Mouse (Mus musculus): Measurements from ENCODE around the gene Cnnm4. TPM values are rescaled to one million over a fixed set of nuclear protein-coding genes. Genes with fewer than 3 reads are reported as not detected.

The Cnnm4 gene
- total and polyA plus RNA-seq, 3 experiments, result 3.0 to 4.6 (median 3.5) TPM

- no peaks in the 10 kb centered on the region for H3K9me3 ChIP-seq (replicated peaks; ENCODE audit: low read length)
- H3K27ac ChIP-seq (ENCODE audit: insufficient read depth, low read depth), result no peak overlapping the region
- no peaks in the 10 kb centered on the region for H3K79me2 ChIP-seq (replicated peaks; ENCODE audit: control insufficient read depth, extremely low read depth, insufficient read depth, poor library complexity, severe bottlenecking)
- no peak overlapping the region for H3K4me2 ChIP-seq (ENCODE audit: insufficient read depth, low read depth, poor library complexity, severe bottlenecking)
- no peaks in the 10 kb centered on the region for H3K27me3 ChIP-seq (replicated peaks)
- in situ Hi-C loops (cut with MboI; ENCODE audit: low pct_ligation_motif_present, low pct_unique_long_range_greater_than_20kb, low sequenced_read_pairs) (no loop called here), dilution Hi-C loops (cut with MboI; ENCODE audit: extremely low pct_ligation_motif_present, extremely low pct_unique_long_range_greater_than_20kb, low sequenced_read_pairs) (no loop called here)
- TF ChIP-seq EP300 (IDR thresholded peaks at IDR 0.05; ENCODE audit: low read length), result peak; percentile 44; the same call in 1 of the 2 replicates
- TF ChIP-seq IRF4 (IDR thresholded peaks at IDR 0.05; ENCODE audit: low read depth, low read length), result peak; percentile 27; the same call in 1 of the 2 replicates
- no peak for TF ChIP-seq ZNF384 (IDR thresholded peaks at IDR 0.05; ENCODE audit: low read depth, low read length)
- TF ChIP-seq SMC3 (IDR thresholded peaks at IDR 0.05; ENCODE audit: low read depth, low read length), result no peak
- TF ChIP-seq RAD21 (IDR thresholded peaks at IDR 0.05; ENCODE audit: low read depth, low read length), result no peak
- no peak for TF ChIP-seq SIN3A (IDR thresholded peaks at IDR 0.05; ENCODE audit: low read length)
- no peak for TF ChIP-seq JUND (conservative IDR thresholded peaks at IDR 0.05; ENCODE audit: low read depth, low read length)
- TF ChIP-seq MYC (IDR thresholded peaks at IDR 0.05; ENCODE audit: low read depth, low read length), result no peak
- TF ChIP-seq NELFE (IDR thresholded peaks at IDR 0.05; ENCODE audit: low read depth, low read length), result no peak
- TF ChIP-seq ZKSCAN1 (IDR thresholded peaks at IDR 0.05; ENCODE audit: borderline replicate concordance, low read depth, low read length), result no peak
- no peak for TF ChIP-seq BHLHE40 (IDR thresholded peaks at IDR 0.05; ENCODE audit: low read depth, low read length)
- TF ChIP-seq ETS1 (conservative IDR thresholded peaks at IDR 0.05; ENCODE audit: low read depth, low read length), result no peak
- H3K36me3 ChIP-seq (replicated peaks in 1 of 2; ENCODE audit: control insufficient read depth in 1 of 2, insufficient read depth in 1 of 2, low read length in 1 of 2), result peaks cover 2 to 25% of the 10 kb centered on the region in 2 experiments
- no peak overlapping the region for H3K4me3 ChIP-seq (replicated peaks in 1 of 3; ENCODE audit: low read depth in 2 of 3, low read length in 2 of 3, poor library complexity in 1 of 3)
- H3K4me1 ChIP-seq (ENCODE audit: control insufficient read depth in 1 of 2, insufficient read depth in 2 of 2), result peaks cover 12 to 26% of the 10 kb centered on the region in 2 experiments
- no peak overlapping the region for H3K9ac ChIP-seq (ENCODE audit: insufficient read depth, low read depth)
- DNase-seq (ENCODE audit: extremely low read depth), result peak; percentile 45
Measured at GRCm38 (mm10) chr1:36508238-36508637, 36.8 kb downstream of the Cnnm4 start.

GRCm38 (mm10) chr1:36511289-36512021 lies 40.0 kb downstream of the Cnnm4 start, which contains the start of gene Cnnm3:
Gene Cnnm3, plus strand, starts transcription at chr1:36511867.
- Histone ChIP-seq H3K36me3 (replicated peaks in 1 of 2; ENCODE audit: control insufficient read depth in 1 of 2, insufficient read depth in 1 of 2, low read length in 1 of 2) (peaks cover 4 to 30% of the 10 kb centered on the region in 2 experiments), H3K9ac (ENCODE audit: insufficient read depth, low read depth) (peak within 1 kb of the TSS; percentile 85), H3K4me2 (ENCODE audit: insufficient read depth, low read depth, poor library complexity, severe bottlenecking) (peak within 1 kb of the TSS; percentile 89), H3K4me3 (replicated peaks in 1 of 3; ENCODE audit: low read depth in 2 of 3, low read length in 2 of 3, poor library complexity in 1 of 3) (peak within 1 kb of the TSS; percentile 80 to 99 (median 94)), H3K79me2 (replicated peaks; ENCODE audit: control insufficient read depth, extremely low read depth, insufficient read depth, poor library complexity, severe bottlenecking) (no peaks in the 10 kb centered on the region), H3K27me3 (replicated peaks) (no peaks in the 10 kb centered on the region), H3K9me3 (replicated peaks; ENCODE audit: low read length) (no peaks in the 10 kb centered on the region), H3K27ac (ENCODE audit: insufficient read depth, low read depth) (peak within 1 kb of the TSS; percentile 19; the same call in 1 of the 2 replicates), H3K4me1 (ENCODE audit: control insufficient read depth in 1 of 2, insufficient read depth in 2 of 2) (peaks cover 12 to 41% of the 10 kb centered on the region in 2 experiments)
- in situ Hi-C loops (cut with MboI; ENCODE audit: low pct_ligation_motif_present, low pct_unique_long_range_greater_than_20kb, low sequenced_read_pairs) (no loop called here), dilution Hi-C loops (cut with MboI; ENCODE audit: extremely low pct_ligation_motif_present, extremely low pct_unique_long_range_greater_than_20kb, low sequenced_read_pairs) (no loop called here)
- DNase-seq (ENCODE audit: extremely low read depth), result peak; percentile 93
- TF ChIP-seq GABPA (IDR thresholded peaks at IDR 0.05; ENCODE audit: insufficient replicate concordance, low read depth, low read length), result no peak
- no peak for TF ChIP-seq E2F4 (IDR thresholded peaks at IDR 0.05; ENCODE audit: insufficient replicate concordance, low read depth, low read length)
- TF ChIP-seq MEF2A (IDR thresholded peaks at IDR 0.05; ENCODE audit: borderline replicate concordance, low read depth, low read length), result no peak
- peak; percentile 72 for TF ChIP-seq TCF12 (IDR thresholded peaks at IDR 0.05; ENCODE audit: low read depth, low read length)
- TF ChIP-seq MAX (IDR thresholded peaks at IDR 0.05; ENCODE audit: low read length), result no peak
- peak in 1 of 2 experiments; percentile 55; a peak in 2 of 4 replicates for TF ChIP-seq CTCF (conservative IDR thresholded peaks at IDR 0.05 in 1 of 2, IDR thresholded peaks at IDR 0.05 in 1 of 2; ENCODE audit: low read depth in 2 of 2, low read length in 2 of 2)
- TF ChIP-seq ZKSCAN1 (IDR thresholded peaks at IDR 0.05; ENCODE audit: borderline replicate concordance, low read depth, low read length), result no peak
- no peak for TF ChIP-seq CHD1 (IDR thresholded peaks at IDR 0.05; ENCODE audit: low read depth, low read length)
- TF ChIP-seq SIN3A (IDR thresholded peaks at IDR 0.05; ENCODE audit: low read length), result peak; percentile 87
- no peak for TF ChIP-seq ETS1 (conservative IDR thresholded peaks at IDR 0.05; ENCODE audit: low read depth, low read length)
- TF ChIP-seq KAT2A (IDR thresholded peaks at IDR 0.05; ENCODE audit: insufficient replicate concordance, low read length), result peak; percentile 50; the same call in 1 of the 2 replicates
- TF ChIP-seq NRF1 (IDR thresholded peaks at IDR 0.05; ENCODE audit: low read depth, low read length), result no peak
- TF ChIP-seq PAX5 (IDR thresholded peaks at IDR 0.05; ENCODE audit: low read length), result no peak
- TF ChIP-seq RAD21 (IDR thresholded peaks at IDR 0.05; ENCODE audit: low read depth, low read length), result no peak
- TF ChIP-seq HCFC1 (IDR thresholded peaks at IDR 0.05; ENCODE audit: low read depth, low read length), result peak; percentile 80
- TF ChIP-seq MXI1 (IDR thresholded peaks at IDR 0.05; ENCODE audit: low read depth, low read length), result peak; percentile 77
- TF ChIP-seq BHLHE40 (IDR thresholded peaks at IDR 0.05; ENCODE audit: low read depth, low read length), result no peak
- TF ChIP-seq POLR2A (IDR thresholded peaks at IDR 0.05; ENCODE audit: low read depth, low read length), result peak; percentile 77
- peak; percentile 49; the same call in 1 of the 2 replicates for TF ChIP-seq NELFE (IDR thresholded peaks at IDR 0.05; ENCODE audit: low read depth, low read length)
- TF ChIP-seq USF1 (IDR thresholded peaks at IDR 0.05; ENCODE audit: low read depth, low read length), result no peak
- peak; percentile 47 for TF ChIP-seq ELF1 (IDR thresholded peaks at IDR 0.05; ENCODE audit: low read depth, low read length)
- no peak for TF ChIP-seq UBTF (IDR thresholded peaks at IDR 0.05; ENCODE audit: low read depth, low read length)
- peak; percentile 50; the same call in 1 of the 2 replicates for TF ChIP-seq MAZ (IDR thresholded peaks at IDR 0.05; ENCODE audit: low read depth, low read length)
- TF ChIP-seq CHD2 (IDR thresholded peaks at IDR 0.05; ENCODE audit: low read length), result peak; percentile 91
- no peak for TF ChIP-seq USF2 (conservative IDR thresholded peaks at IDR 0.05; ENCODE audit: low read depth, low read length)
